Mouse (Mus musculus): ENCODE data around the gene Cmpk2. TPM values are rescaled to one million over a fixed set of nuclear protein-coding genes. Genes with fewer than 3 reads are reported as not detected.

The Cmpk2 gene
- polyA plus RNA-seq, 1 experiment: 43.6 TPM

GRCm38 (mm10) chr12:26460091-26460490 is 8.9 kb upstream of the Cmpk2 start:
- Histone ChIP-seq H3K4me3 (ENCODE audit: low read depth, low read length) (no peak overlapping the region), H3K36me3 (ENCODE audit: control insufficient read depth, insufficient read depth, low read length) (no peaks in the 10 kb centered on the region), H3K27me3 (ENCODE audit: control insufficient read depth, insufficient read depth, low read length) (no peaks in the 10 kb centered on the region), H3K4me1 (ENCODE audit: control insufficient read depth, insufficient read depth, insufficient read length, low read length) (peaks cover 26% of the 10 kb centered on the region), H3K27ac (ENCODE audit: insufficient read depth, low read depth, low read length) (peak overlapping the region; percentile 68)
- 7% methylated on average over 2 of the region's 2 CpGs for WGBS
- no peak for TF ChIP-seq POLR2A (IDR thresholded peaks at IDR 0.05; ENCODE audit: low read depth, low read length)
- TF ChIP-seq CTCF (IDR thresholded peaks at IDR 0.05; ENCODE audit: extremely low read depth, insufficient read length, insufficient replicate concordance, low read depth, low read length): no peak

GRCm38 (mm10) chr12:26465600-26465999 is 3.4 kb upstream of the Cmpk2 start:
- Histone ChIP-seq H3K27ac (ENCODE audit: insufficient read depth, low read depth, low read length) (no peak overlapping the region), H3K36me3 (ENCODE audit: control insufficient read depth, insufficient read depth, low read length) (no peaks in the 10 kb centered on the region), H3K4me3 (ENCODE audit: low read depth, low read length) (no peak overlapping the region), H3K27me3 (ENCODE audit: control insufficient read depth, insufficient read depth, low read length) (no peaks in the 10 kb centered on the region), H3K4me1 (ENCODE audit: control insufficient read depth, insufficient read depth, insufficient read length, low read length) (peaks cover 15% of the 10 kb centered on the region; the same call in 1 of the 2 replicates)
- 65% methylated on average over 5 of the region's 5 CpGs for WGBS
- TF ChIP-seq POLR2A (IDR thresholded peaks at IDR 0.05; ENCODE audit: low read depth, low read length): no peak
- no peak for TF ChIP-seq CTCF (IDR thresholded peaks at IDR 0.05; ENCODE audit: extremely low read depth, insufficient read length, insufficient replicate concordance, low read depth, low read length)

- Histone ChIP-seq H3K4me3 (ENCODE audit: low read depth, low read length) (peak overlapping the region; percentile 85), H3K4me1 (ENCODE audit: control insufficient read depth, insufficient read depth, insufficient read length, low read length) (peaks cover 16% of the 10 kb centered on the region; the same call in 1 of the 2 replicates), H3K27me3 (ENCODE audit: control insufficient read depth, insufficient read depth, low read length) (no peaks in the 10 kb centered on the region), H3K36me3 (ENCODE audit: control insufficient read depth, insufficient read depth, low read length) (peaks cover 11% of the 10 kb centered on the region), H3K27ac (ENCODE audit: insufficient read depth, low read depth, low read length) (peak overlapping the region; percentile 79; the same call in 1 of the 2 replicates)
- TF ChIP-seq POLR2A (IDR thresholded peaks at IDR 0.05; ENCODE audit: low read depth, low read length) (no peak), CTCF (IDR thresholded peaks at IDR 0.05; ENCODE audit: extremely low read depth, insufficient read length, insufficient replicate concordance, low read depth, low read length) (no peak)
- 10% methylated on average over 6 of the region's 6 CpGs for WGBS
Measured at GRCm38 (mm10) chr12:26470042-26470409, 1.0 kb downstream of the Cmpk2 start.

GRCm38 (mm10) chr12:26471376-26471775 is 2.4 kb downstream of the Cmpk2 start:
- H3K4me1 ChIP-seq (ENCODE audit: control insufficient read depth, insufficient read depth, insufficient read length, low read length): peaks cover 16% of the 10 kb centered on the region; the same call in 1 of the 2 replicates
- no peak overlapping the region for H3K27ac ChIP-seq (ENCODE audit: insufficient read depth, low read depth, low read length)
- H3K36me3 ChIP-seq (ENCODE audit: control insufficient read depth, insufficient read depth, low read length): peaks cover 11% of the 10 kb centered on the region
- WGBS: 60% methylated on average over 3 of the region's 3 CpGs
- TF ChIP-seq CTCF (IDR thresholded peaks at IDR 0.05; ENCODE audit: extremely low read depth, insufficient read length, insufficient replicate concordance, low read depth, low read length): no peak
- TF ChIP-seq POLR2A (IDR thresholded peaks at IDR 0.05; ENCODE audit: low read depth, low read length): no peak
- peak overlapping the region; percentile 14; the same call in 1 of the 2 replicates for H3K4me3 ChIP-seq (ENCODE audit: low read depth, low read length)
- H3K27me3 ChIP-seq (ENCODE audit: control insufficient read depth, insufficient read depth, low read length): no peaks in the 10 kb centered on the region

GRCm38 (mm10) chr12:26472770-26473481 is 3.9 kb downstream of the Cmpk2 start:
- WGBS: 84% methylated on average over 3 of the region's 3 CpGs
- Histone ChIP-seq H3K27ac (ENCODE audit: insufficient read depth, low read depth, low read length) (peak overlapping the region; percentile 62; the same call in 1 of the 2 replicates), H3K4me3 (ENCODE audit: low read depth, low read length) (no peak overlapping the region), H3K27me3 (ENCODE audit: control insufficient read depth, insufficient read depth, low read length) (no peaks in the 10 kb centered on the region), H3K4me1 (ENCODE audit: control insufficient read depth, insufficient read depth, insufficient read length, low read length) (peaks cover 22% of the 10 kb centered on the region; the same call in 1 of the 2 replicates), H3K36me3 (ENCODE audit: control insufficient read depth, insufficient read depth, low read length) (peaks cover 13% of the 10 kb centered on the region)
- TF ChIP-seq CTCF (IDR thresholded peaks at IDR 0.05; ENCODE audit: extremely low read depth, insufficient read length, insufficient replicate concordance, low read depth, low read length): no peak
- no peak for TF ChIP-seq POLR2A (IDR thresholded peaks at IDR 0.05; ENCODE audit: low read depth, low read length)

- TF ChIP-seq POLR2A (IDR thresholded peaks at IDR 0.05; ENCODE audit: low read depth, low read length) (no peak), CTCF (IDR thresholded peaks at IDR 0.05; ENCODE audit: extremely low read depth, insufficient read length, insufficient replicate concordance, low read depth, low read length) (no peak)
- H3K27ac ChIP-seq (ENCODE audit: insufficient read depth, low read depth, low read length): peak overlapping the region; percentile 62; the same call in 1 of the 2 replicates
- H3K4me1 ChIP-seq (ENCODE audit: control insufficient read depth, insufficient read depth, insufficient read length, low read length): peaks cover 25% of the 10 kb centered on the region; the same call in 1 of the 2 replicates
- H3K4me3 ChIP-seq (ENCODE audit: low read depth, low read length): no peak overlapping the region
- no peaks in the 10 kb centered on the region for H3K27me3 ChIP-seq (ENCODE audit: control insufficient read depth, insufficient read depth, low read length)
- peaks cover 17% of the 10 kb centered on the region for H3K36me3 ChIP-seq (ENCODE audit: control insufficient read depth, insufficient read depth, low read length)
- 58% methylated on average over 6 of the region's 6 CpGs for WGBS
Measured at GRCm38 (mm10) chr12:26473746-26474145, 4.7 kb downstream of the Cmpk2 start.

- Histone ChIP-seq H3K4me1 (ENCODE audit: control insufficient read depth, insufficient read depth, insufficient read length, low read length) (peaks cover 16% of the 10 kb centered on the region; the same call in 1 of the 2 replicates), H3K4me3 (ENCODE audit: low read depth, low read length) (no peak overlapping the region), H3K27me3 (ENCODE audit: control insufficient read depth, insufficient read depth, low read length) (no peaks in the 10 kb centered on the region), H3K27ac (ENCODE audit: insufficient read depth, low read depth, low read length) (peak overlapping the region; percentile 52), H3K36me3 (ENCODE audit: control insufficient read depth, insufficient read depth, low read length) (peaks cover 10% of the 10 kb centered on the region)
- WGBS: 60% methylated on average over 5 of the region's 5 CpGs
- TF ChIP-seq CTCF (IDR thresholded peaks at IDR 0.05; ENCODE audit: extremely low read depth, insufficient read length, insufficient replicate concordance, low read depth, low read length): no peak
- no peak for TF ChIP-seq POLR2A (IDR thresholded peaks at IDR 0.05; ENCODE audit: low read depth, low read length)
Measured at GRCm38 (mm10) chr12:26477198-26477597, 8.2 kb downstream of the Cmpk2 start.

Data from small intestine, adult 2 months (tissue).